Mouse (Mus musculus): Measurements from ENCODE around the gene Wnt5b. TPM values are rescaled to one million over a fixed set of nuclear protein-coding genes. Genes with fewer than 3 reads are reported as not detected.
"Not testable (repeated sequence)": the region's sequence is repeated elsewhere in the genome, so short reads cannot be mapped to it uniquely, and the experiment has no call there.

Wnt5b gene
- polyA plus RNA-seq, 2 experiments: 13.3 to 17.5 TPM

DNA sequence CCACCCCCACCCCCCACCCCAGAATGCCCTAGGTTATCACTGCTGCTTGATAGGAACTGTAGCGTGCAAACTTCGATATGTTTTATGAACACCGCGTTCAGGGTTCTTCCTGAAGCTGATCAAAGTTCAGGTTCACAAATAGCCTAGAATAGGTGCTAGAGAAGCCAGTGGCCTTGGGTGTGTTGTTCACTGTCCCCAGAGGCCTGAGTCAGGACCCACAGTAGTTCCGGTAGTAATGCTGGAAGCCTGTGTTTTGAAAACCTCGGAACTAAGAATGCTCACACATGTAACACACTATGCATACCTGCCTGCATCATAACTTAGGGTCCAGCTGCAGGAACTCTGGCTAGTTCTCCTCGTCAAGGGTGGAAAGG is 57.1 kb downstream of the Wnt5b start:
- Histone ChIP-seq H3K9me3 (ENCODE audit: control insufficient read depth, low read length) (no peaks in the 10 kb centered on the region), H3K36me3 (ENCODE audit: control insufficient read depth, insufficient read depth, low read length) (peaks cover 12% of the 10 kb centered on the region)
- no peak for TF ChIP-seq POLR2A (IDR thresholded peaks at IDR 0.05; ENCODE audit: borderline replicate concordance, extremely low read depth, insufficient read depth, insufficient read length)

DNA sequence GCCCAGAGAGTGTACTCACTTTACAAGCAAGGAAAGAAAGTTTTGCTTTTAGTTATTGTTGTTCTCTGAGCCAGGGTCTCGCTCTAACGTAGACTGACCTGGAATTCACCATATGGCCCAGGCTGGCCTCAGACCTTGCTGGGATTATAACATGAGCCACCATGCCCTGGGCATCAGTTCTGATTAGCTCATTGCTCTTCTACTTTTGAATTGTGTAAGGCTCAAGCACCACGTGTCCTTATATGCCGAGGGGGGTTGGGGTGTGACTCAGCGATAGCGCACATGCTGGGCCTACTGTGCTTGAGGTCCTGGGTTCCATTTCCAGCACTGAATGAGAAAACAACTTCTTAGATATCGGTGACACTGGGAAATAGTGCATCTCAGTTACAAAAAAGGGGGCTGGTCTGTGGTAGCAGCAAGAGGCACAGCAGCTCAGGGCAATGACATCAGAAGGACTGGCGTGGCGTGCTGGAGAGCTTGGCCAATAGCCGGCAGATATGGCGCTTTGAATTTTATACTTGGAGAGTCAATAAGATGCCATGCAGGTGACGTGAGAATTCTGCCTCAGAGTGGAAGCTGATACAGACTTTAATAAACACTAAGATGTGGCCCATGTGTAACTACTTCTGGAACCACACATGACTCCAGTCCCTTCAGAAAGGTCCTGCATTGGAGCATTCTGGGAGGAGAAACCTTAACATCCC is 57.6 kb downstream of the Wnt5b start:
- no peak for TF ChIP-seq POLR2A (IDR thresholded peaks at IDR 0.05; ENCODE audit: borderline replicate concordance, extremely low read depth, insufficient read depth, insufficient read length)
- Histone ChIP-seq H3K9ac (ENCODE audit: low read depth, low read length, severe bottlenecking) (0 out of 2 replicates have a peak overlapping the region, but pooled peaks have one; percentile 4), H3K27me3 (ENCODE audit: control insufficient read depth, insufficient read depth, low read length) (no peaks in the 10 kb centered on the region), H3K4me3 (replicated peaks; ENCODE audit: low read length) (no peak overlapping the region), H3K27ac (replicated peaks; ENCODE audit: low read depth, low read length) (no peak overlapping the region), H3K4me2 (replicated peaks; ENCODE audit: low read depth, low read length, severe bottlenecking) (no peak overlapping the region), H3K36me3 (ENCODE audit: control insufficient read depth, insufficient read depth, low read length) (peaks cover 12% of the 10 kb centered on the region), H3K4me1 (ENCODE audit: control insufficient read depth, insufficient read depth, low read length) (peaks cover 24% of the 10 kb centered on the region), H3K9me3 (ENCODE audit: control insufficient read depth, low read length) (no peaks in the 10 kb centered on the region)
- DNase-seq (ENCODE audit: low spot score) (no peak), ATAC-seq (ENCODE audit: low FRiP score, low read depth) (no peak)
- 82% methylated on average over 12 of the region's 12 CpGs for WGBS

More for the DNA sequence above, 57.1 kb downstream of the Wnt5b start:
- 85% methylated on average over 7 of the region's 7 CpGs for whole genome bisulfite sequencing
- no peak overlapping the region for H3K4me3 ChIP-seq (replicated peaks; ENCODE audit: low read length)
- no peak overlapping the region for H3K4me2 ChIP-seq (replicated peaks; ENCODE audit: low read depth, low read length, severe bottlenecking)
- no peak overlapping the region for H3K9ac ChIP-seq (ENCODE audit: low read depth, low read length, severe bottlenecking)
- H3K4me1 ChIP-seq (ENCODE audit: control insufficient read depth, insufficient read depth, low read length): peaks cover 24% of the 10 kb centered on the region
- no peaks in the 10 kb centered on the region for H3K27me3 ChIP-seq (ENCODE audit: control insufficient read depth, insufficient read depth, low read length)
- ATAC-seq (ENCODE audit: low FRiP score, low read depth) (no peak), DNase-seq (ENCODE audit: low spot score) (no peak)
- no peak overlapping the region for H3K27ac ChIP-seq (replicated peaks; ENCODE audit: low read depth, low read length)

DNA sequence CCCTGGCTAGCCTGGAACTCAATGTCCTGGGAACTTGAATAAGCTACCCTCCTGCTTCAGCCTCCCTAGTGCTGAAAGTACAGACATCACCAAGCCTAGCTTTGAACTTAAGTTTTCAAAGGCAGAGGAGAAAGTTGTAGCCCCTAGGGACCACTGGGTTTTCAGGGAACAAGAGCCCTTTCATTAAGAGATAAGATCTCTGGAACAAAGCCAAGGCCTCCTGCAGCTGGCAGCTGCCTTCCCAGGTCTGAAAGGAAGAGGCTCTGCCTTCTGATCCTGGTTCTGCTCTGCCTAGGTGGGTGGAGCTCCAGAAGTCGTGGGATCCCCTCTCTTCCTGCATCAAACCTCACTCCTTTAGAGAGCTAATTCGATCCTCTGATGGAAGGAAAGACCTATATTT is 58.7 kb downstream of the Wnt5b start:
- H3K36me3 ChIP-seq (ENCODE audit: control insufficient read depth, insufficient read depth, low read length): peaks cover 17% of the 10 kb centered on the region
- no peaks in the 10 kb centered on the region for H3K27me3 ChIP-seq (ENCODE audit: control insufficient read depth, insufficient read depth, low read length)
- no peak overlapping the region for H3K4me3 ChIP-seq (replicated peaks; ENCODE audit: low read length)
- H3K4me1 ChIP-seq (ENCODE audit: control insufficient read depth, insufficient read depth, low read length): peaks cover 31% of the 10 kb centered on the region
- ATAC-seq (ENCODE audit: low FRiP score, low read depth): no peak
- no peak overlapping the region for H3K27ac ChIP-seq (replicated peaks; ENCODE audit: low read depth, low read length)
- H3K9me3 ChIP-seq (ENCODE audit: control insufficient read depth, low read length): no peaks in the 10 kb centered on the region
- peak; percentile 42 for DNase-seq (ENCODE audit: low spot score)
- H3K9ac ChIP-seq (ENCODE audit: low read depth, low read length, severe bottlenecking): 0 out of 2 replicates have a peak overlapping the region, but pooled peaks have one; percentile 4
- WGBS: 6% methylated on average over 2 of the region's 2 CpGs
- no peak overlapping the region for H3K4me2 ChIP-seq (replicated peaks; ENCODE audit: low read depth, low read length, severe bottlenecking)
- TF ChIP-seq POLR2A (IDR thresholded peaks at IDR 0.05; ENCODE audit: borderline replicate concordance, extremely low read depth, insufficient read depth, insufficient read length): no peak

DNA sequence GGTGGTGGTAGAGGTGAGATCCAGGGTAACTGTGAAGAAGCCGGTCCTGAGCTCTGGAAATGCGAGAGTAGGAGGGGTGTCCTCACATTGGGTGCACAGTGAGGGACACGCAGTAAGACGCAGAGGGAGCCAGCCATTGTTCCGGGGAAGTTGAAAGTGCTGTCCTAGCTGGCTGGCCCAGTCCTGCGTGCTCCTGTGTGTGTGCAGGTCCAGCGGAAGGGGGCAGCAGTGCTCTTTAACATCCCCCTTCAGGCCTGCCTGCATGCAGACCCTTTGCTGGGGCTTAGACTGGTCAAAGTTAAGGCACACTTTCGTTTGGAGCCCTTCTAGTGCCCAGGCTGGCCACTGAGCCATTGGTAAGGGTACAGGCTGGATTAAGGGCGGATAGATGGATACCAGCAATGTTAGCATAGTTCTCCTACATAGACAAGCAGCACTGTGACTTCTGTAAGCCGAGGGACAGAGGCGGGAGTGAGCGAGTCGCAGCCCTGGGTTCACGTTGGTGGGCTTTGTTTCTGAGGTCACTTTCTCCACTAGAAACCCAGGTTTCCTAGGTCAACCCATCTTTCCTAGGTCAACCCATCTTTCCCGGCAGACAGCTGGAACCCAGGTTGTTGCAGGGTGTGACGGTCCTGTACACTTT is 61.1 kb downstream of the Wnt5b start:
- no peak for ATAC-seq (ENCODE audit: low FRiP score, low read depth)
- WGBS: 39% methylated on average over 16 of the region's 16 CpGs

DNA sequence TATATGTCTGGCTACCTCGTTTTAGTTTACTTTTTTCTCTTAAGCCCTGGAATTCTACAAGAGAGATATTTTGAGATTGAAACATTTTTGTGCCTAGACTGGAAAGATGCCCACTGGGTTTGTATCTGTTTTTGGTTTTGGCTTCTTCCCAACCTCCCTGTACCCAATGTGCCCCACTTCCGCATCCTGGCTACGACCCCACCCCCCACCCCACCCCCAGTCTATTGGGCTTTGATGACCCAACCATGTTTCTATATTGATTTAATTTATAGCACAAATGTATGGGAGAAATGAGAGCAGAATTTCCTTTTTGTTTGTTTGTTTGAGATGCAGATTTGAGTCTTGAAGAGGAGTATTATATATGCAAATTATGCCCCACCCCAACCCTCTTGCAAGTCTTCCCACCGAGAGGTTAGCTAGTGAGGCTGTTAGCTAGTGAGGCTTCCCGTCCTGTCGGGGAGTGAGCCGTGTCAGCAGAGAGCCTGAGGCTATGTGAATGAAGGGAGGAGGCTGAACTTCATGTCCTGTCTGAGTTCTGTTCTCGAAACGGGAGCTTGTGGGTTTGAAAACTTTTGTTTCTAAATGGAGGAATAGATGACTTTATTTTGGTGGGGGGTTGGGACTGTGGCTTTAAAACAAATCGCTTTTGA is 62.3 kb downstream of the Wnt5b start:
- not testable (repeated sequence) for ATAC-seq (ENCODE audit: low FRiP score, low read depth); DNase-seq (ENCODE audit: low spot score); H3K27ac ChIP-seq (replicated peaks; ENCODE audit: low read depth, low read length); H3K27me3 ChIP-seq (ENCODE audit: control insufficient read depth, insufficient read depth, low read length); H3K9me3 ChIP-seq (ENCODE audit: control insufficient read depth, low read length)
- WGBS: 7% methylated on average over 10 of the region's 10 CpGs
- H3K4me3 ChIP-seq (replicated peaks; ENCODE audit: low read length): peak overlapping the region; percentile 85
- H3K4me2 ChIP-seq (replicated peaks; ENCODE audit: low read depth, low read length, severe bottlenecking): peak overlapping the region; percentile 99
- peak overlapping the region; percentile 17; the same call in 1 of the 2 replicates for H3K9ac ChIP-seq (ENCODE audit: low read depth, low read length, severe bottlenecking)
- H3K36me3 ChIP-seq (ENCODE audit: control insufficient read depth, insufficient read depth, low read length): peaks cover 19% of the 10 kb centered on the region
- H3K4me1 ChIP-seq (ENCODE audit: control insufficient read depth, insufficient read depth, low read length): peaks cover 37% of the 10 kb centered on the region

More for the DNA sequence above, 61.1 kb downstream of the Wnt5b start:
- peak overlapping the region; percentile 17; the same call in 1 of the 2 replicates for H3K4me3 ChIP-seq (replicated peaks; ENCODE audit: low read length)
- no peak overlapping the region for H3K27ac ChIP-seq (replicated peaks; ENCODE audit: low read depth, low read length)
- H3K4me1 ChIP-seq (ENCODE audit: control insufficient read depth, insufficient read depth, low read length): peaks cover 30% of the 10 kb centered on the region
- peak; percentile 50 for DNase-seq (ENCODE audit: low spot score)
- no peak for TF ChIP-seq POLR2A (IDR thresholded peaks at IDR 0.05; ENCODE audit: borderline replicate concordance, extremely low read depth, insufficient read depth, insufficient read length)
- H3K9ac ChIP-seq (ENCODE audit: low read depth, low read length, severe bottlenecking): peak overlapping the region; percentile 41; the same call in 1 of the 2 replicates
- no peaks in the 10 kb centered on the region for H3K27me3 ChIP-seq (ENCODE audit: control insufficient read depth, insufficient read depth, low read length)
- H3K9me3 ChIP-seq (ENCODE audit: control insufficient read depth, low read length): no peaks in the 10 kb centered on the region
- peak overlapping the region; percentile 31 for H3K4me2 ChIP-seq (replicated peaks; ENCODE audit: low read depth, low read length, severe bottlenecking)
- H3K36me3 ChIP-seq (ENCODE audit: control insufficient read depth, insufficient read depth, low read length): peaks cover 19% of the 10 kb centered on the region

Data from limb, embryonic 14.5 days (tissue).